19 mouse cellular contexts compared by ENCODE assay signal in the genomic region with DNA sequence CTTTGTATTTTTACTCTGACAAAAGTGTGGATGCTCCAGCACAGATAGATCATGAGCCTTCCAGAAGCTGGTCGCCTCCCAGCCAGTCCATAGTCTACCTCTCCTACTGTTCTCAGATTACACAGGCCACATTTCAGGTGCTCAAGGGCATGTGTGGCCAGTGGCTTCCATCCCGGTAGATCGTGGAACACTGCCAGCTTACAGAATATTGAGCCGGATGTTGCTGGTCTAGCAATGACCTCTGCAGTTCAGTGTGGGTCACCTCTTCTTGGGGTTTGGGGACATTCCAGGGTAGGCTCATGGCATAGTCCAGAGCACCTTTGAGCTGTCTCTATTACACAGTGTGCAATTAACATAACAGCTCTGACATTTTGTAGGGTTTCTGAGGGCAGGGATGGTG.
DNase-seq lines count a peak whose midpoint lies in the region; ATAC-seq lines count a peak whose summit lies in the region.
"Had no signal": no experiment of that assay in that cellular context is flagged by ENCODE, and none has a peak within 500 bp of the region (broad histone marks: within the 10 kb centered on the region; RNA-seq: fewer than 3 reads in every experiment).

No protein-coding gene starts in this region.

- H3K27me3 ChIP-seq in hindbrain, embryonic 10.5 days (ENCODE audit: insufficient read depth, poor library complexity, severe bottlenecking), result peaks cover 65% of the 10 kb centered on the region
- H3K27me3 ChIP-seq in hindbrain, embryonic 11.5 days (ENCODE audit: control insufficient read depth, insufficient read depth, low read length), result no peaks in the 10 kb centered on the region
- H3K27me3 ChIP-seq in kidney, embryonic 16.5 days (ENCODE audit: insufficient read depth, low read length), result no peaks in the 10 kb centered on the region
- peaks cover 37% of the 10 kb centered on the region for H3K27me3 ChIP-seq in midbrain, embryonic 10.5 days (ENCODE audit: low read depth, poor library complexity, severe bottlenecking)
- H3K27me3 ChIP-seq in midbrain, embryonic 15.5 days (replicated peaks), result no peaks in the 10 kb centered on the region; the same call in 1 of the 2 replicates
- H3K27me3 ChIP-seq: embryonic facial prominence, embryonic 15.5 days had no signal

- peak overlapping the region; percentile 90; the same call in 1 of the 2 replicates for H3K27ac ChIP-seq in hindbrain, embryonic 10.5 days
- no peak overlapping the region for H3K27ac ChIP-seq in hindbrain, embryonic 11.5 days (ENCODE audit: low read depth, low read length)
- H3K27ac ChIP-seq in kidney, embryonic 16.5 days (ENCODE audit: low read length), result no peak overlapping the region
- peak overlapping the region; percentile 25; the same call in 1 of the 2 replicates for H3K27ac ChIP-seq in midbrain, embryonic 10.5 days (replicated peaks)
- H3K27ac ChIP-seq in midbrain, embryonic 15.5 days, result no peak overlapping the region
- H3K27ac ChIP-seq: embryonic facial prominence, embryonic 15.5 days; forebrain, embryonic 10.5 days; gastrocnemius, adult 2 months had no signal

- H3K4me2 ChIP-seq in hindbrain, embryonic 11.5 days (replicated peaks; ENCODE audit: low read depth, low read length), result no peak overlapping the region
- H3K4me2 ChIP-seq in kidney, embryonic 16.5 days (replicated peaks; ENCODE audit: low read depth, low read length), result no peak overlapping the region
- no peak overlapping the region for H3K4me2 ChIP-seq in midbrain, embryonic 15.5 days
- H3K4me2 ChIP-seq: embryonic facial prominence, embryonic 15.5 days had no signal

- H3K9ac ChIP-seq in hindbrain, embryonic 11.5 days (ENCODE audit: low read depth, low read length), result no peak overlapping the region
- no peak overlapping the region for H3K9ac ChIP-seq in kidney, embryonic 16.5 days (replicated peaks; ENCODE audit: low read length)
- H3K9ac ChIP-seq in midbrain, embryonic 15.5 days, result no peak overlapping the region
- H3K9ac ChIP-seq: embryonic facial prominence, embryonic 15.5 days had no signal

- no peak for DNase-seq in hindbrain, embryonic 10.5 days (ENCODE audit: low spot score)
- no peak for DNase-seq in hindbrain, embryonic 11.5 days (ENCODE audit: low spot score)
- peak; percentile 7 to 24 for DNase-seq in kidney, adult 8-10 months
- no peak for DNase-seq in midbrain, embryonic 10.5 days (ENCODE audit: low spot score)
- DNase-seq in gastrocnemius, postnatal 4 days (ENCODE audit: low spot score in 2 of 2), result no peak
- DNase-seq: adrenal gland, postnatal 10 days; cerebellum, adult 11 months; cerebellum, adult 8-10 months; embryo, embryonic 11 days; gastrocnemius, adult 2 months; gastrocnemius, postnatal 25 days; heart, adult 11 months; heart, postnatal 14 days had no signal

- no peak for ATAC-seq in hindbrain, embryonic 11.5 days (ENCODE audit: low FRiP score)
- ATAC-seq in kidney, embryonic 16.5 days (ENCODE audit: low FRiP score, low TSS enrichment), result no peak
- ATAC-seq in midbrain, embryonic 15.5 days (replicated peaks), result no peak
- ATAC-seq: forebrain, embryonic 14.5 days had no signal

- peaks cover 34% of the 10 kb centered on the region for H3K4me1 ChIP-seq in hindbrain, embryonic 10.5 days (replicated peaks)
- peaks cover 6% of the 10 kb centered on the region for H3K4me1 ChIP-seq in hindbrain, embryonic 11.5 days (replicated peaks; ENCODE audit: control insufficient read depth, insufficient read depth, low read length)
- no peaks in the 10 kb centered on the region for H3K4me1 ChIP-seq in kidney, embryonic 16.5 days (ENCODE audit: insufficient read depth, low read length)
- H3K4me1 ChIP-seq in midbrain, embryonic 10.5 days, result peaks cover 34% of the 10 kb centered on the region
- H3K4me1 ChIP-seq in midbrain, embryonic 15.5 days, result peaks cover 16% of the 10 kb centered on the region
- H3K4me1 ChIP-seq: embryonic facial prominence, embryonic 15.5 days had no signal

- H3K4me3 ChIP-seq in hindbrain, embryonic 10.5 days, result no peak overlapping the region
- no peak overlapping the region for H3K4me3 ChIP-seq in hindbrain, embryonic 11.5 days (ENCODE audit: low read depth, low read length)
- no peak overlapping the region for H3K4me3 ChIP-seq in kidney, embryonic 16.5 days (ENCODE audit: low read length)
- H3K4me3 ChIP-seq in midbrain, embryonic 10.5 days, result no peak overlapping the region
- no peak overlapping the region for H3K4me3 ChIP-seq in midbrain, embryonic 15.5 days
- H3K4me3 ChIP-seq: embryonic facial prominence, embryonic 15.5 days; erythroblast, embryonic 14.5 days; forebrain, embryonic 10.5 days; gastrocnemius, adult 2 months had no signal

- 89% methylated on average over 4 of the region's 4 CpGs for whole genome bisulfite sequencing in hindbrain, embryonic 10.5 days
- WGBS in hindbrain, embryonic 11.5 days, result 85% methylated on average over 4 of the region's 4 CpGs
- WGBS in kidney, embryonic 16.5 days, result 34% methylated on average over 4 of the region's 4 CpGs
- WGBS in midbrain, embryonic 10.5 days, result 88% methylated on average over 4 of the region's 4 CpGs
- 82% methylated on average over 4 of the region's 4 CpGs for WGBS in midbrain, embryonic 15.5 days

- no peaks in the 10 kb centered on the region for H3K9me3 ChIP-seq in hindbrain, embryonic 10.5 days
- no peaks in the 10 kb centered on the region for H3K9me3 ChIP-seq in hindbrain, embryonic 11.5 days (ENCODE audit: control insufficient read depth, low read length)
- no peaks in the 10 kb centered on the region for H3K9me3 ChIP-seq in kidney, embryonic 16.5 days (ENCODE audit: low read length)
- no peaks in the 10 kb centered on the region for H3K9me3 ChIP-seq in midbrain, embryonic 10.5 days (replicated peaks)
- H3K9me3 ChIP-seq in midbrain, embryonic 15.5 days, result no peaks in the 10 kb centered on the region
- H3K9me3 ChIP-seq: embryonic facial prominence, embryonic 15.5 days; forebrain, embryonic 10.5 days had no signal

- H3K36me3 ChIP-seq in hindbrain, embryonic 10.5 days, result no peaks in the 10 kb centered on the region
- no peaks in the 10 kb centered on the region for H3K36me3 ChIP-seq in hindbrain, embryonic 11.5 days (ENCODE audit: control insufficient read depth, insufficient read depth, low read length)
- no peaks in the 10 kb centered on the region for H3K36me3 ChIP-seq in kidney, embryonic 16.5 days (ENCODE audit: insufficient read depth, low read length)
- no peaks in the 10 kb centered on the region for H3K36me3 ChIP-seq in midbrain, embryonic 10.5 days
- H3K36me3 ChIP-seq in midbrain, embryonic 15.5 days (replicated peaks), result no peaks in the 10 kb centered on the region
- H3K36me3 ChIP-seq: embryonic facial prominence, embryonic 15.5 days; forebrain, embryonic 10.5 days had no signal

Comparison
In these comparisons a context has a peak if more than half of its experiments do, and no peak if none do; other contexts are left out.
1. H3K27ac ChIP-seq: peak in hindbrain, embryonic 10.5 days (single experiment) and midbrain, embryonic 10.5 days (single experiment); none in hindbrain, embryonic 11.5 days (single experiment), kidney, embryonic 16.5 days (single experiment) and midbrain, embryonic 15.5 days (single experiment).
2. DNase-seq: peak in kidney, adult 8-10 months (2 of 2); none in hindbrain, embryonic 10.5 days (single experiment), hindbrain, embryonic 11.5 days (single experiment), midbrain, embryonic 10.5 days (single experiment) and gastrocnemius, postnatal 4 days (0 of 2).